Mouse (Mus musculus): ENCODE results near the gene Gstt3.
"Not testable (repeated sequence)": the region's sequence is repeated elsewhere in the genome, so short reads cannot be mapped to it uniquely, and the experiment has no call there.

Gstt3 gene

GRCm38 (mm10) chr10:75779206-75780174, 1.7 kb downstream of the Gstt3 start:
- no peak for DNase-seq

DNA sequence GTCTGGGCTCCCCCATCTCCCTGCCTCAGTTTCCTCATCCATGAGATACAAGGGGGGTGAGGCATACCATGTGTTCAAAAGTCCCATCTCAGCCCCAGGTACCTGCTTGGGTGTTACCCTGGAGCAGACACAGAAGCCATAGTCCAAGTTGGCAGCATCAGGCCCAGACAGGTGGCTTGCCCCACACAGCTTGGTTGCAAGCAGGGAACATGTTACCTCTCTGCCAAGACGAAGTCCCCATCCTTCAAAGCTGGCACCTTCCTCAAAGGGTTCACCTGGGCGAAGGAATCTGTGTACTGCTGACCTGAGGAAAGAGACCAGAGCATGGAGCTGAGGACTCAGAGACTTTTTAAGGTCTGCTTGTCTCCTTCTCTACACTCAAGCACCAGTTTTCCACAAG, 3.3 kb downstream of the Gstt3 start:
- DNase-seq, result no peak

GRCm38 (mm10) chr10:75776562-75776961, 4.7 kb downstream of the Gstt3 start:
- DNase-seq, result no peak

DNA sequence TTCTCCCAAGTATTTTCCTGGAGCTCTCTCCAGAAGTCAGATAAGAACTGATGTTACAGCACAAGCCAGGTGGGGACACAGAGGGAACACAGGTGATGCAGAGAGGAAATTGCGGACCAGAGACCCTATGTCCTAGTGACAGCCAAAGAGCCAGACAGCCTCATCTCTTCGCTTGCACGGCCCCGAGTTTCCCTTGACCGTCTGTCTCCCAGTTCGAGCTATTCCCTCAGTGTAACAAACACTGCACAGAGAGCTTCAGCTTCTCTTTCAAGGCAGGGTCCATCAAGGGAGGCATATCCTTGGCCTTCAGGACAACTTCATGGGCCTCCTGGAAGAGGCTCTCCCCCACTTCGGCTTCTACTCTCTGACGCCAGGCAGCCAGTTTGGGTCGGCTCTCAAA, 6.6 kb downstream of the Gstt3 start:
- DNase-seq, result no peak

- no peak for DNase-seq
Measured at GRCm38 (mm10) chr10:75774102-75774501, 7.1 kb downstream of the Gstt3 start.

GRCm38 (mm10) chr10:75772795-75773664, 8.2 kb downstream of the Gstt3 start, which contains the start of gene Ddt:
TSS of gene Ddt (minus strand) at chr10:75773414.
- DNase-seq, result peak; percentile 84

GRCm38 (mm10) chr10:75767756-75768155, 13.5 kb downstream of the Gstt3 start:
- DNase-seq, result not testable (repeated sequence)

DNA sequence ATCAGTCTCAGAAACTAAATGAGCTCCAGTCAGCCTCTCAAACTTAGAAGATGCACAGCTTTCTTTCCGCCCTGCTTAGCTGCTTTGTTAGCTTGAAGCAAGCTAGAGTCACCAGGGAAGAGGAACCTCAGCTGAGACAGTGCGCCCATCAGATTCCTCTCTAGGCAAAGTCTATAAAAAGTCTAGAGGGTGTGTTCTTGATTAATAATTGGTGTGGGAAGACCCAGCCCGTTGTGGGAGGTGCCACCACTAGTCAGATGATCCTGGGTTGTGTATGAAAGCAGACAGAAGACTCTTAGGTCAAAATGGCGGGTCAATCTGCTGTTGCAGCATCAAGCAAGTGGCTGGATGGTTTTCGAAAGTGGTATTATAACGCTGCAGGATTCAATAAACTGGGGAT, 14.4 kb downstream of the Gstt3 start:
- DNase-seq, result no peak

GRCm38 (mm10) chr10:75764519-75765473, 16.4 kb downstream of the Gstt3 start:
- DNase-seq, result peak; percentile 61

- peak; percentile 95 for DNase-seq
Measured at GRCm38 (mm10) chr10:75763682-75764518, 17.3 kb downstream of the Gstt3 start, which contains the start of gene Cabin1. TSS of gene Cabin1 (minus strand) at chr10:75764341.

DNA sequence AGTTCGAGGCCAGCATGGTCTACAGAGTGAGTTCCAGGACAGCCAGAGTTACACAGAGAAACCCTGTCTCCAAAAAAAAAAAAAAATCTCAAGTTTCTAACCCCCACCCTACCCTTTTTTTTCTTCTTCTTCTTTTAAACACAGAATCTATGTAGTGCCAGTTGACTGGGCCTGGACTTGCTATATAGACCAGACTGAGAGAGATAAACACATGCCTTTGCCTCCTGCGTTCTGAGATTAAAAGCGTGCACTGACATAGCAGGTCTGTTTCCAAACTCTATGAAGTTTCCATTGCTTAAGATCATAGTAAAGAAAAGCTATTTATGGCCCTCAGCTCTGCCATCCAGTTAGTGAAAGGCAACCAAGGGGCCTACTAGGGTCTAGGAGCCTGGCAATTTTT, 18.8 kb downstream of the Gstt3 start:
- no peak for DNase-seq

- no peak for DNase-seq
Measured at GRCm38 (mm10) chr10:75760311-75760710, 20.9 kb downstream of the Gstt3 start.

DNA sequence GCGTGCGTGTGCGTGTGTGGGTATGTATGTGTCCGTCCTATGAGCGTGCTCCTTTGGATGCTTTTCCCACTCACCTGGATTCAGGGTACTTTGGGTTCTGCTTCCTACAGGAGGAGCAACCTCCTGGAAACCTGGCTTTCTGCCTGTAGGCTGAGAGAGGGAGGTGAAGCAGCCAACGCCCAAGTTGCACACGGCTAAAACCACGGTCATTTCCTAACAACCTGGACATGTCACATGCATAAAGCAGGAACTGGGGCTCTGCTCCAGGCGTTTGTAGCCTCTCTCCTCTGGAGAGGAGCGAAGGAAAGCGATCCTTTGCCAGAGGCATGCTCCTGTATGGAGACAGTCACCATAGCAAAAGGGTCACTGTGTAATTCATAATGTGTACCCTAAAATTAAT, 24.5 kb downstream of the Gstt3 start:
- DNase-seq, result no peak

DNA sequence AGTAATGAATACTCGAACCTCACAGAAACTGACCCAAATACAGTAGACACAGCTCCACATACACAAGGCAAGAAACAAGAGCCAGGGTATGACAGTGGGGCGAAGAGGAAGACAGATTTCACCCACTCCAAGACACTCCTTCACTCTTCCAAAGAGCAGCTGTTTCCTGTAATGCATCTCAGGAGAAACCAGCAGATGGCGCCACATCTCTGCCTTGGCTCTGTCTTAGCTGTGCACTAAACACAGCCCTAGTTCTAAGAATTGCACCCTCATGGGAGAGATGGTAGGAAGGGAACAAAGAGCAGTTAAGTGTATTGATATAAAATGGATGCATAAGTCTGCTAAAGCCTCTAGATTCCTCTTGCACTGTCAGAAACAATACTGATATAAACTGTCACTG, 37.2 kb downstream of the Gstt3 start:
- peak; percentile 79 for DNase-seq

GRCm38 (mm10) chr10:75743369-75743768, 37.8 kb downstream of the Gstt3 start:
- peak; percentile 51 for DNase-seq

- DNase-seq, result no peak
Measured at GRCm38 (mm10) chr10:75740866-75741265, 40.3 kb downstream of the Gstt3 start.

DNA sequence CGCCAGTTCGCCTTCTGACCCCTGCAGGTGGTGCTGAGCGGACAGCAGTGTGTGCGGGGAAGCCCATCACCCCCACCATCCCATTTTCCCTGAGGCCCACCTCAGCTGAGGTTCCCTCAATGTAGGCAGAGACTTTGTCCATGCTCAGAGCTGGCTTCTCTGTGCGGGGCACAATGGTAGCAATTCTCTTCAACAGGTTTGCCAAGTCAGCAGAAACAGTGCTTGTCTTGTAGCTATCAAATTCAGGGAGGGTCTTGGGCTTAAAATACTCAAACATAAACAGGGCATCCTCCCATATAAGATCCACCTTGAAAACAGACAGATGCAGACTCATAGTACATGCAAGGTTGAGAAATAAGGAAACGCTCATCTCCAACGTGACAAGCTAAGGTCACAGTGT, 55.8 kb downstream of the Gstt3 start:
- DNase-seq, result no peak
